Mouse (Mus musculus) limb, embryonic 11.5 days (tissue): Measurements from ENCODE around the gene Rab4a. TPM values are rescaled to one million over a fixed set of nuclear protein-coding genes. Genes with fewer than 3 reads are reported as not detected.

ENCODE experiments used
- ATAC-seq: fragments of 200-750 bp; cut with Nextera tagmentation; 2 replicates; pipeline ENCODE4 v1.8.0; 2017; ENCODE audit warnings: low read depth; ENCODE audit not compliant: insufficient number of reproducible peaks, low FRiP score, low TSS enrichment
- DNase-seq: peaks from one replicate; pipeline ENCODE4 v3.0.0-alpha.2; 2015; ENCODE audit warnings: low spot score
- H3K27ac ChIP-seq: fragments of 300-500 bp; sonication (generic); replicated peaks from 2 replicates; pipeline ENCODE4 v1.5.1; 2014; ENCODE audit warnings: low read depth, mild to moderate bottlenecking, low read length
- H3K27me3 ChIP-seq: fragments of 300-500 bp; sonication (generic); 2 replicates; pipeline ENCODE4 v1.6.1; 2014; ENCODE audit warnings: mild to moderate bottlenecking, low read length, mixed read lengths; ENCODE audit not compliant: control insufficient read depth, insufficient read depth
- H3K36me3 ChIP-seq: fragments of 300-500 bp; sonication (generic); 2 replicates; pipeline ENCODE4 v1.6.1; 2014; ENCODE audit warnings: mild to moderate bottlenecking, low read length, moderate library complexity, mixed read lengths; ENCODE audit not compliant: control insufficient read depth, insufficient read depth
- H3K4me1 ChIP-seq: fragments of 300-500 bp; sonication (generic); 2 replicates; pipeline ENCODE4 v1.6.1; 2014; ENCODE audit warnings: low read length, mixed read lengths; ENCODE audit not compliant: control insufficient read depth, insufficient read depth
- H3K4me2 ChIP-seq: fragments of 300-500 bp; sonication (generic); 2 replicates; pipeline ENCODE4 v1.6.1; 2014; ENCODE audit warnings: low read depth, mild to moderate bottlenecking, moderate library complexity; ENCODE audit not compliant: severe bottlenecking
- H3K4me3 ChIP-seq: fragments of 300-500 bp; sonication (generic); 2 replicates; pipeline ENCODE4 v1.5.1; 2014; ENCODE audit warnings: low read depth, low read length
- H3K9ac ChIP-seq: fragments of 300-500 bp; sonication (generic); 2 replicates; pipeline ENCODE4 v1.6.1; 2014; ENCODE audit warnings: mild to moderate bottlenecking, low read length
- H3K9me3 ChIP-seq: fragments of 300-500 bp; sonication (generic); 2 replicates; pipeline ENCODE4 v1.6.1; 2016; ENCODE audit warnings: low read length; ENCODE audit not compliant: control insufficient read depth
- WGBS: fragments of 180-500 bp; shearing (Covaris S2); extraction: QIAGEN DNeasy Blood & Tissue Kit; methylation state at CpG from one replicate; pipeline ENCODE4 v1.1.7; 2014; 5-methylcytosine and 5-hydroxymethylcytosine counted together
- polyA plus RNA-seq: library from polyadenylated mRNA; unstranded; fragments of >200 nt; fragmentation: Nextera tagmentation; extraction: Ambion mirVana; gene quantifications from 2 replicates; pipeline ENCODE4 v1.2.1, GENCODE M21; 2014

The Rab4a gene
- polyA plus RNA-seq, 1 experiment from 2014 or later = 54.6 TPM

- DNase-seq (no peak), ATAC-seq (no peak)
- H3K36me3 ChIP-seq = no peaks in the 10 kb centered on the region
- no peak overlapping the region for H3K9ac ChIP-seq
- no peak overlapping the region for H3K27ac ChIP-seq
- no peaks in the 10 kb centered on the region for H3K9me3 ChIP-seq
- WGBS = 83% methylated on average over 16 of the region's 16 CpGs
- no peak overlapping the region for H3K4me3 ChIP-seq
- H3K4me1 ChIP-seq = no peaks in the 10 kb centered on the region
- no peaks in the 10 kb centered on the region for H3K27me3 ChIP-seq
- no peak overlapping the region for H3K4me2 ChIP-seq
Observed at GRCm38 (mm10) chr8:123791101-123791844, 14.5 kb upstream of the Rab4a start.

- Histone ChIP-seq H3K27ac (no peak overlapping the region), H3K4me3 (no peak overlapping the region), H3K27me3 (no peaks in the 10 kb centered on the region), H3K9me3 (no peaks in the 10 kb centered on the region), H3K9ac (no peak overlapping the region), H3K4me1 (no peaks in the 10 kb centered on the region), H3K4me2 (no peak overlapping the region), H3K36me3 (no peaks in the 10 kb centered on the region)
- ATAC-seq (no peak), DNase-seq (no peak)
- 80% methylated on average over 7 of the region's 7 CpGs for WGBS
Observed at GRCm38 (mm10) chr8:123791845-123792225, 13.9 kb upstream of the Rab4a start.

- Histone ChIP-seq H3K4me3 (no peak overlapping the region), H3K4me1 (no peaks in the 10 kb centered on the region), H3K27me3 (no peaks in the 10 kb centered on the region), H3K4me2 (no peak overlapping the region), H3K9ac (no peak overlapping the region), H3K9me3 (no peaks in the 10 kb centered on the region), H3K36me3 (no peaks in the 10 kb centered on the region), H3K27ac (no peak overlapping the region)
- no peak for DNase-seq
- WGBS = 36% methylated on average over 10 of the region's 10 CpGs
- no peak for ATAC-seq
Observed at GRCm38 (mm10) chr8:123793900-123794299, 11.9 kb upstream of the Rab4a start.

GRCm38 (mm10) chr8:123794766-123795165 lies 11.0 kb upstream of the Rab4a start:
- DNase-seq (no peak), ATAC-seq (no peak)
- Histone ChIP-seq H3K9ac (no peak overlapping the region), H3K27me3 (no peaks in the 10 kb centered on the region), H3K4me2 (no peak overlapping the region), H3K4me1 (no peaks in the 10 kb centered on the region), H3K27ac (no peak overlapping the region), H3K9me3 (no peaks in the 10 kb centered on the region), H3K36me3 (no peaks in the 10 kb centered on the region), H3K4me3 (no peak overlapping the region)
- 86% methylated on average over 4 of the region's 4 CpGs for WGBS

GRCm38 (mm10) chr8:123796758-123797157 lies 9.0 kb upstream of the Rab4a start:
- H3K4me2 ChIP-seq = no peak overlapping the region
- no peaks in the 10 kb centered on the region for H3K4me1 ChIP-seq
- H3K36me3 ChIP-seq = no peaks in the 10 kb centered on the region
- no peak overlapping the region for H3K27ac ChIP-seq
- H3K9ac ChIP-seq = no peak overlapping the region
- no peak for DNase-seq
- H3K4me3 ChIP-seq = no peak overlapping the region
- no peak for ATAC-seq
- WGBS = 48% methylated on average over 4 of the region's 4 CpGs
- no peaks in the 10 kb centered on the region for H3K9me3 ChIP-seq
- H3K27me3 ChIP-seq = no peaks in the 10 kb centered on the region

GRCm38 (mm10) chr8:123797928-123798327 lies 7.9 kb upstream of the Rab4a start:
- Histone ChIP-seq H3K27ac (no peak overlapping the region), H3K27me3 (no peaks in the 10 kb centered on the region), H3K4me3 (no peak overlapping the region), H3K4me1 (no peaks in the 10 kb centered on the region), H3K9ac (no peak overlapping the region), H3K36me3 (no peaks in the 10 kb centered on the region), H3K4me2 (no peak overlapping the region), H3K9me3 (no peaks in the 10 kb centered on the region)
- DNase-seq = no peak
- ATAC-seq = no peak
- 91% methylated on average over 15 of the region's 15 CpGs for WGBS

GRCm38 (mm10) chr8:123799434-123799833 lies 6.4 kb upstream of the Rab4a start:
- Histone ChIP-seq H3K9me3 (no peaks in the 10 kb centered on the region), H3K27me3 (no peaks in the 10 kb centered on the region), H3K4me2 (no peak overlapping the region), H3K4me1 (no peaks in the 10 kb centered on the region), H3K36me3 (no peaks in the 10 kb centered on the region), H3K27ac (no peak overlapping the region), H3K4me3 (no peak overlapping the region), H3K9ac (no peak overlapping the region)
- ATAC-seq (no peak), DNase-seq (no peak)
- WGBS = 66% methylated on average over 6 of the region's 6 CpGs

GRCm38 (mm10) chr8:123799885-123800284 lies 5.9 kb upstream of the Rab4a start:
- no peaks in the 10 kb centered on the region for H3K9me3 ChIP-seq
- no peak overlapping the region for H3K9ac ChIP-seq
- H3K36me3 ChIP-seq = no peaks in the 10 kb centered on the region
- no peaks in the 10 kb centered on the region for H3K4me1 ChIP-seq
- ATAC-seq (peak; percentile 60; the same call in 1 of the 2 replicates), DNase-seq (peak; percentile 79)
- H3K27me3 ChIP-seq = no peaks in the 10 kb centered on the region
- H3K4me3 ChIP-seq = no peak overlapping the region
- 9% methylated on average over 3 of the region's 3 CpGs for WGBS
- no peak overlapping the region for H3K4me2 ChIP-seq
- no peak overlapping the region for H3K27ac ChIP-seq

DNA sequence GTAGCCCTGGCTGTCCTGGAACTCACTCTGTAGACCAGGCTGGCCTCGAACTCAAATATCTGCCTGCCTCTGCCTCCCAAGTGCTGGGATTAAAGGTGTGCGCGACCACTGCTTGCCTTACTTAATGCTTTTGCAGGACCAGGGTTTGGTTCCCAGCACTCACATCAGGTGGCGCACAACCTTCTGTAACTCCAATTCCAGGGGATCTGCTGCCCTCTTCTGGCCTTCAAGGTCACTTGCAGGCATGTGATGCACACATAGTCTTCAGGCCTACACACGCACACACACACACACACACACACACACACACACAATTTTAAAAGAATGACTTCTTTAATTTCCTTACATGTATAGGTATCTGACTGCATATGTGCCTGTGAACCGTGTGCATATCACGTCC lies 4.9 kb upstream of the Rab4a start:
- no peak for ATAC-seq
- no peaks in the 10 kb centered on the region for H3K27me3 ChIP-seq
- 90% methylated on average over 7 of the region's 7 CpGs for WGBS

More for the DNA sequence above, 4.9 kb upstream of the Rab4a start:
- DNase-seq = no peak
- Histone ChIP-seq H3K9me3 (no peaks in the 10 kb centered on the region), H3K4me3 (no peak overlapping the region), H3K4me2 (no peak overlapping the region), H3K9ac (no peak overlapping the region), H3K36me3 (no peaks in the 10 kb centered on the region), H3K4me1 (peaks cover 5% of the 10 kb centered on the region; the same call in 1 of the 2 replicates), H3K27ac (no peak overlapping the region)
